Mouse (Mus musculus) MN1 (cell line): ENCODE data around the gene Prrg2.

ENCODE experiments used
- DNase-seq: peaks from one replicate; pipeline ENCODE4 v3.0.0-alpha.2; 2016; ENCODE audit warnings: low spot score

The Prrg2 gene

GRCm38 (mm10) chr7:45056972-45057348 is 5.5 kb downstream of the Prrg2 start:
- no peak for DNase-seq

- DNase-seq: no peak
Measured at GRCm38 (mm10) chr7:45056329-45056971, 6.0 kb downstream of the Prrg2 start.

DNA sequence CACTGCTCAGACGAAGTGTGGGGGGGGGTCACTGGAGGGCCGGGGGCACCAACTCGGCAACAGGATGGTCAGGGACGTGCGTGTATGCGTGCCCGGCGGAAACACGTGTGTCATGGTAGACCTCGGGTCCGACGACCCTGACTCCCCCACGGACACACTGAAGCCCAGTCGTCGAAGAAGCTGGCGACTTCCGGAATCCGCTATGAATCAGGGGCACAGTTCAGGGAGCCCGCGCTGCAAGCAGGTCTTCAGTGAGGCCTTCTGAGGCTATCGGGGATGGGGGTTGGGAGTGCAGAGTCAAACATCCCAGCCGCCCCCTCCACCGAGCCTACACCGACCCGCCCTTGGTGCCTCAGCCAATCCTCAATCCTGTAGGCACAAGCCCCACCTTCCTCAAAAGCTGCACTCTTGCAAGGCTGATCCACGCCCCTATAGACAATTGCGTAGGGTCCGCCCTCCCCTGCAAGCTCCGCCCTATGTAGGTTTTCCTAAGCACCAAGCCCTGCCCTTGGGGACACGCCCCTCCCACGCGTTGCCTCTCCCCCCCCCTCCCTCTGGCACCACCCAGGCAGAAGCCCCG is 8.5 kb downstream of the Prrg2 start:
- DNase-seq: peak; percentile 93

DNA sequence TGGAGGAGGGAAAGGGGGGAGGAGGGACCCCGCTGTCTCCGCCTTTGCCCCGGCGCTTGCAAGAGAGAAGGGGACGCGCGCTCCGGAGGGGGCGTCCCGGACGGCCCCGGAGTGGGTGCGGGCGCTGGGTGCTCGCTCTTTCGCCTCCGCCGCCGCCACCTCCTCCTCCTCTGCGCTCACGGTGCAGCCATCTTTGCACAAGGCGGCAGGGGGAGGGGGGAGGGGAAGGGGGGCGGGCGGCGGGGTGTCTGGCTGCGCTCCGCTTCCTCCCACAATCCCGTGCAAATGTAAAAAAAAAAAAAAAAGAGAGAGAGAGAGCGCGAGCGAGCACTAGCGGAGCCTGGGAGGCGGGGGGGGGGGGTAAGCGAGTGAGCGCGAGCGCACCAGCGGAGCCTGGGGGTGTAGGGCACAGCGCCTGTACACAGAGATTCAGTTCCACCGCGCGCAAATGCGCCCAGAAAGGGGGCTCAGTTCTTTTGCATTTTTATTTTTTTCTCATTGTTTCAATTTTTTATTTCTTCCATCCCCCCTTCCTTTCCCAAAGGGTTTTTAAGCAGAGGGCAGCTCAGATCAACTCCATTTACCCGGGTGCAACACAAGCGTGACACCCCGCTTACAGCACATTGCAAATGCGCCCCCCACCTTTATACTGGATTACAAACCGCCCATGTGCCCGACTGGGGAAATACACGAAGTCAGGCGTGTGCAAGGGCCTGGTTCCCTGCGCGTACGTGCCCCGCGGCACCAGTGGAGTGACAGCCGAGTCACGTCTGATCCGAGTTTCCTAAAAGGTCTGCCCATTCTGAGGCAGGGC is 9.2 kb downstream of the Prrg2 start:
- DNase-seq: peak; percentile 80

DNA sequence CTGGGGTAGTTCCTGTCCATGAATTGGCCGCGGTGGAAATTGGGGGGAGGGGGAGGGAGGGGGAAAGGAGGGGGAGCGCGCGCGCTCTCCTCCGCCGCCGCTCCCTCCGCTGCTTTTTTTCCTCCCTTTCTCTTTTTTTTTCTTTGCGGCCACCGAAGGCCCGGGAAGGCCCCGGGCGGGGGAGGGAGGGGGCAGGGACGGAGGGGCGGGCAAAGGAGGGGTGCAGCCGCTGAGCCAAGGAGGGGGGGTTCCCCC is 9.7 kb downstream of the Prrg2 start, which contains the start of gene Prr12:
Gene Prr12 (minus strand): TSS at position 20 of the 255 bp plus-strand sequence.
- DNase-seq: no peak

DNA sequence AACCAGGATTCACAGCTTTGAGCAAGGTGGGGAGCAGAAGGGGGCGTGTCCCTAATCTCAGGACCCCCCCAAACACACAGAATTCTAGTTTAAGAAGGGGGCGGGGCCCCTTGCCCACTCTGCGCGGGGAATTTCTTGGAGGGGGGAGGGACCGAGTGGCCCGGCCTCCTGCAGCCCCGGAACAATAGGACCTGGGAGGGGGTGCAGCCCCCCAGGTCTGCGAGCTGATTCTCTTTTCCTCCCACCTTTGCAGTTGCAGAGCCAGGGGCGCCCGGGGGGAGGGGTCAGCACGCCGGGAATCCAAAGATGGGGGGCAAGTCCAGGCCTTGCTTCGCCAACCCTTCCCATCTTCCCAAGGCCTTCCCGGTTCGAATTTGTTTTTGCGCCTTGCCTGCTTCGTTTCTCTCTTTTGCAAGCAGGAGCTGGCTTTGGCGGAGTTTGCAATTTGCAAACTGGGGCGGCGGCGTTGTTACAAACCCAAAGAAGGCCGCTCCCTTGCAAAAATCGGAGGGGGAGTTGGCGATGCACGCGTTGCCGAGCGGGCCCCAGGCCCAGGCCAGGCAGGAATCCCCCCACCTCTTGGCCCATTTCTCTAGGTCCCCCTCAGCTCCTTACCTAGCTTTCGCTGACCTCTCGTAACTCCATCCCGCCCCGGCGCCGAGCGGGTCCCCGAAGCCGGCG is 10.2 kb downstream of the Prrg2 start:
- peak; percentile 42 for DNase-seq

DNA sequence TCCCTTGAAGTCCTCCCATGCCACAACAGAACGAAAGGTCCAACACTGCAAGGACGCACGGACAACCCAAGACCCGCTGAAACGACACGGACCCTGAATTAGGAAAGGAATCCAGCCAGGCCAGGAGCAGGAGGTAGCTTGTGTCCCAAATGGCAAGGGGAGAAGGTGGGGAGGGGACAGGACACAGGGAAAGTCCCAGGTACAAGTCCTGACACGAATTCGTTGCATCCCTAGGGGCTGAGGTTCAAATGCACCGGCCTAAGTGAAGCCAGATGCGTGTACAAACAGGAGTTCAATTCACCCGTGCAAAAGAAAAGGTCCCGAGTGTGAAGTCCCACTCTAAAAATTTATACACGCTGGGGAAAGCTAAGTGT is 10.9 kb downstream of the Prrg2 start:
- peak; percentile 21 for DNase-seq

DNA sequence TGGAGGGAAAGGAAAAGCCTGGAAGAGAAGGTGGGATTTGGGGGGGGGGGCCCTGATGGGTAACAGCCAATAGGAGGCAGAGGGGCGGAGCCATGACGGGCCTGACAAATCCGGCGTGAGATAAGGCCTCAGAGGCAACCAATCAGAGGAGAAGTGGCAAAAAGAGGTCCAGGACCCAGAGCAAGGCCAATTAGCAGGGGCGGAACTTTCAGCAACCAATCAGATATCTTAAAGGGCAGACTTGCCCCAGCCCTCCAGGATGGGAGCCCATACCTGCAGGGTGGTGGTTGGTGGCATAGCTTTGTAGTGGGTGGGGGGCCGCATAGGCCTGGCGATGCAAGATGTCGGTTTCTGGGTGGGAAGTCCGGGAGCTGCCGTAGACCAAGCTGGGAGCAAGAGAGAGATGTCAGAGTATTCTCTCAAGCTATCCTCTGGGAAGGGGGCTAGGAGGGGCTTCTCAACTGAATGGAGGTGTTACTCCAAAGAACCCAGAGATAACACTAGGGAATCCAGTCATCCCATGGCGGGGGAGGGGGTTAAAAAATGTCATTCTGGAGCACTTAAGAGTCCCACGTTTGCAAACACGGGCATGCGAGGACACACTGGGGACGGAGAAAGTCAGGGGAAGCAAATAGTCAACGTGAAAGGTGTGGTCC is 11.4 kb downstream of the Prrg2 start:
- peak; percentile 87 for DNase-seq

- peak; percentile 26 for DNase-seq
Measured at GRCm38 (mm10) chr7:45048923-45049657, 13.4 kb downstream of the Prrg2 start.

DNA sequence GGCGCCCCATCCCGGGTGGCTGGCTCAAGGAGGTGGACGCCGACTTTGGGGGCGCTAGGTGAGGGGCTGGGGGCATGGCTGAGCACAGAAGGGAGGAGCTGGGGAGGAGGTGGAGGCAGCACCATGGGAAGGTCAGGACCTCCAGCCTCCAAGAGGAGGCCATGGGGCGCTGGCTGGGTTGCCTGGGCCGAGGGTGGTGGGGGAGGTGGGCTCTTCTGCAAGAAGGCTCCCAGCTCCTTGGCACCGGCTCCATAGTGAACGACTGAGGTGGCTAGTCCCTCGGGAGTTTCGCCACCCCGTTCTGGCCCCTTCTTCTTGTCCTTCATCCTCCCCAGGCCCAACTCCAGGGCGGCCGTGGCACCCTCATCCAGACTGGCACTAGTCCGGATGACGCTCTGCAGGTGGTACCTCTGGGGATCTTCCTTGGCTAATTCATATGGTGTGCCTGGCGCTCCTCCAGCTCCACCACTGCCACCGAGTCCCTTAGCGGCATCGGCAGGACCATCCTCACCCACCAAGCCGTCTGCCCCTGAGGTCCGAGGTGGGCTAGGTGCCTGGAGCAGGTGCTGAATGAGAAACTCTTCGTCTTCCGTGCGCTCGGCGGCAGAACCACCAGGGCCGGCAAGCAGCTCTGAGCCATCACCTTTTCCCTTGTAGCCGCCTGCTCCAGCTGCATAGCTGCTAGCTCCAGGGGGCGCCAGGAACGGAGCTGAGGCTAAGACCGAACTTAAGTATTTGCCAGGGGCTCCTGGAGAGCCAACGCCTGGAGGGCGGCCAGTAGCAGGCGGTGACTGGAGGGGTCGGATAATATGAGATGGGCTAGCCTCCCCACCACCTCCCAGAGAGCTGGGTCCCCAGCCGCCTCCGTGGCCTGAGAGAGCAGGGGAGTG is 14.2 kb downstream of the Prrg2 start:
- DNase-seq: peak; percentile 33

GRCm38 (mm10) chr7:45047491-45047890 is 15.0 kb downstream of the Prrg2 start:
- no peak for DNase-seq

GRCm38 (mm10) chr7:45046853-45047350 is 15.6 kb downstream of the Prrg2 start:
- DNase-seq: no peak

- DNase-seq: no peak
Measured at GRCm38 (mm10) chr7:45045741-45046140, 16.7 kb downstream of the Prrg2 start.

- DNase-seq: no peak
Measured at GRCm38 (mm10) chr7:45043307-45043706, 19.2 kb downstream of the Prrg2 start.

DNA sequence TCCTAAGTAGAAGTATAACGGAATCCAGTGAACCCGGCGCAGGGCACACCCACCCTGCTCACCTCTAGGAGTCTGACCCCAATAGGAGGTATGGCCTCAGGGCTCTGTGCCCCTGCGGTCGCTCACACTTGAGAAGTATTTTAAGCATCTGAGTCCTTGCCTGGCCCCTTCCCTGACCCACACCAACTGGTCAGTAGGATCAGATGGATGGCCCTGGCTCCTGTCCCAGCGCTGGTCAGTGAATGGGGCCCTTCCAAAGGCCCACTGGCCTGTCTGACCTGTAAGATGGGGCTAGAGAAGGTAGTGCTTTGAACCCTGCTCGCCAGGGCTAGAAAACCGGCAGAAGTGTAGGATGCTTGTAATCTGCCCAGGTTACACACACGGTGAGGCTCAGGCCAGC is 21.6 kb downstream of the Prrg2 start:
- DNase-seq: no peak

GRCm38 (mm10) chr7:45038411-45038810 is 24.1 kb downstream of the Prrg2 start:
- DNase-seq: no peak

GRCm38 (mm10) chr7:45037720-45038361 is 24.6 kb downstream of the Prrg2 start:
- DNase-seq: no peak

DNA sequence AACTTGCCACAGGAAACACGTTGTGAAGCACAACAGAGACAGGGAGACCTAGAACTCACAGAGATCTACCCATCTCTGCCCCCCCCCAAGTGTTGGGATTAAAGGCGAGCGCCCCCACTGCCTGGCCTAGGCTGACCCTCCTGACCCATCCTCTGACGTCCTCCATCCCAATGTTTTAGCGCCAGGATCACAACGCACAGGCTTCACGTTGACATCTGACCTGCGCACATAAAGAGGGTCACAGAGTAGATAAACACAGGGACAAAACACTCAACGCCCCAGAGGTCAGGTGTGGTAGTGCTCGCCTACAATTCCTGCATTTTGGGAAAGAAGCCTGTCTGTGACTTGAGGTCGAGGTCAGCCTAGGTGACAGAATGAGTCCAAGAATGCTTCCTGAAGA is 25.8 kb downstream of the Prrg2 start:
- DNase-seq: no peak

- DNase-seq: peak; percentile 27
Measured at GRCm38 (mm10) chr7:45035631-45036030, 26.8 kb downstream of the Prrg2 start.
